Comparison of ENCODE assay signal across 14 mouse cellular contexts in the genomic region with DNA sequence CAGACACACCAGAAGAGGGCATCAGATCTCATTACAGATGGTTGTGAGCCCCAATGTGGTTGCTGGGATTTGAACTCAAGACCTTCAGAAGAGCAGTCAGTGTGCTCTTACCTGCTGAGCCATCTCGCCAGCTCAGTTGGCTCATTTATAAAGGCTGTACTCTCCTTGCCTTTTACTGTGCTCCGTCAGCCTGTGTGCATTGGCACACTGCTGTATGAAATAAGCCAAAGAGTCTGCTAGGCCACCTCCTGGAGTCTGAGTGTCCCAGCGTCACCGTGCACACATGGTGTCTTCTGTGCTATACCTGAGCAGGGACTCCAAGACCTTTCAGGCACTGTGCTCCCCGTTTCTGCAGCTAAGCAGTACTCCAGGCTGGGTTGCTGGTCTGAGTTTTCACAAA. TPM values are rescaled to one million over a fixed set of nuclear protein-coding genes. Genes with fewer than 3 reads are reported as not detected.
DNase-seq lines count a peak whose midpoint lies in the region; ATAC-seq and TF ChIP-seq lines count a peak whose summit lies in the region.
"Had no signal": no experiment of that assay in that cellular context is flagged by ENCODE, and none has a peak within 500 bp of the region (broad histone marks: within the 10 kb centered on the region; RNA-seq: fewer than 3 reads in every experiment).

No protein-coding gene starts in this region.

- ATAC-seq in forebrain, embryonic 11.5 days (replicated peaks; ENCODE audit: low FRiP score), result no peak
- ATAC-seq in forebrain, embryonic 16.5 days, result no peak
- ATAC-seq in forebrain, embryonic 14.5 days, result no peak; the same call in 1 of the 2 replicates
- no peak for ATAC-seq in midbrain, embryonic 12.5 days (ENCODE audit: low FRiP score, low read depth)
- ATAC-seq: liver, embryonic 12.5 days; lung, postnatal 0 days had no signal

- no peak overlapping the region for H3K27ac ChIP-seq in forebrain, embryonic 11.5 days (ENCODE audit: low read depth, low read length)
- H3K27ac ChIP-seq in forebrain, embryonic 16.5 days (ENCODE audit: low read length), result no peak overlapping the region; the same call in 1 of the 2 replicates
- 0 out of 2 replicates have a peak overlapping the region, but pooled peaks have one; percentile 11 for H3K27ac ChIP-seq in forebrain, embryonic 14.5 days (ENCODE audit: low read depth, low read length)
- H3K27ac ChIP-seq in midbrain, embryonic 12.5 days (replicated peaks), result peak overlapping the region; percentile 59
- no peak overlapping the region for H3K27ac ChIP-seq in left cerebral cortex, adult 2 months
- H3K27ac ChIP-seq: embryonic facial prominence, embryonic 10.5 days; liver, embryonic 12.5 days had no signal

- H3K4me3 ChIP-seq in forebrain, embryonic 11.5 days (ENCODE audit: low read depth, low read length), result no peak overlapping the region
- no peak overlapping the region for H3K4me3 ChIP-seq in forebrain, embryonic 16.5 days (replicated peaks; ENCODE audit: low read length)
- H3K4me3 ChIP-seq in forebrain, embryonic 14.5 days (ENCODE audit: low read depth, low read length), result no peak overlapping the region
- H3K4me3 ChIP-seq in midbrain, embryonic 12.5 days, result no peak overlapping the region
- no peak overlapping the region for H3K4me3 ChIP-seq in left cerebral cortex, adult 2 months
- H3K4me3 ChIP-seq: embryonic facial prominence, embryonic 10.5 days; heart, embryonic 13.5 days; liver, embryonic 12.5 days had no signal

- H3K9ac ChIP-seq in forebrain, embryonic 11.5 days (ENCODE audit: low read length), result no peak overlapping the region
- no peak overlapping the region for H3K9ac ChIP-seq in forebrain, embryonic 16.5 days (replicated peaks; ENCODE audit: low read depth, low read length)
- no peak overlapping the region for H3K9ac ChIP-seq in forebrain, embryonic 14.5 days (ENCODE audit: low read length)
- H3K9ac ChIP-seq in midbrain, embryonic 12.5 days (replicated peaks), result no peak overlapping the region
- H3K9ac ChIP-seq: heart, embryonic 13.5 days; liver, embryonic 12.5 days had no signal

- 83% methylated on average over 5 of the region's 5 CpGs for WGBS in forebrain, embryonic 11.5 days
- 69% methylated on average over 5 of the region's 5 CpGs for WGBS in forebrain, embryonic 16.5 days
- 69% methylated on average over 5 of the region's 5 CpGs for WGBS in forebrain, embryonic 14.5 days
- WGBS in midbrain, embryonic 12.5 days, result 76% methylated on average over 5 of the region's 5 CpGs

- no peak for TF ChIP-seq CTCF in left cerebral cortex, adult 2 months (IDR thresholded peaks at IDR 0.05)

- peak; percentile 35 for DNase-seq in forebrain, embryonic 11.5 days (ENCODE audit: low spot score)
- DNase-seq in brain, adult 2 months (ENCODE audit: low read depth, low spot score), result peak; percentile 91
- no peak for DNase-seq in forebrain, embryonic 14.5 days (ENCODE audit: low spot score)
- no peak for DNase-seq in left cerebral cortex, adult 2 months (ENCODE audit: extremely low spot score in 1 of 2, low spot score in 2 of 2)
- no peak for DNase-seq in spleen, postnatal 36 days (ENCODE audit: low spot score in 2 of 2)
- no peak for DNase-seq in embryo, embryonic 11 days
- DNase-seq: adrenal gland, adult 2 months; kidney, adult 9 months had no signal

- intact Hi-C loops in left cerebral cortex, adult 2 months (cut with DNase I), result no loop called here

- H3K4me2 ChIP-seq in forebrain, embryonic 11.5 days (ENCODE audit: low read depth, low read length, severe bottlenecking), result no peak overlapping the region
- H3K4me2 ChIP-seq in forebrain, embryonic 16.5 days (ENCODE audit: low read length), result no peak overlapping the region
- H3K4me2 ChIP-seq in forebrain, embryonic 14.5 days (ENCODE audit: low read length), result no peak overlapping the region
- H3K4me2 ChIP-seq in midbrain, embryonic 12.5 days (replicated peaks), result no peak overlapping the region
- H3K4me2 ChIP-seq: heart, embryonic 13.5 days; liver, embryonic 12.5 days had no signal

- no peaks in the 10 kb centered on the region for H3K9me3 ChIP-seq in forebrain, embryonic 11.5 days (ENCODE audit: control insufficient read depth, low read length)
- no peaks in the 10 kb centered on the region for H3K9me3 ChIP-seq in forebrain, embryonic 16.5 days (ENCODE audit: control insufficient read depth, low read length)
- no peaks in the 10 kb centered on the region for H3K9me3 ChIP-seq in forebrain, embryonic 14.5 days (replicated peaks; ENCODE audit: control insufficient read depth, low read length)
- H3K9me3 ChIP-seq in midbrain, embryonic 12.5 days, result no peaks in the 10 kb centered on the region
- H3K9me3 ChIP-seq: embryonic facial prominence, embryonic 10.5 days; heart, embryonic 13.5 days; liver, embryonic 12.5 days had no signal

- H3K27me3 ChIP-seq in forebrain, embryonic 11.5 days (ENCODE audit: control insufficient read depth, insufficient read depth, low read length), result no peaks in the 10 kb centered on the region
- H3K27me3 ChIP-seq in forebrain, embryonic 16.5 days (replicated peaks; ENCODE audit: control insufficient read depth, insufficient read depth, low read length), result no peaks in the 10 kb centered on the region
- H3K27me3 ChIP-seq in forebrain, embryonic 14.5 days (replicated peaks; ENCODE audit: control insufficient read depth, insufficient read depth, low read length), result no peaks in the 10 kb centered on the region
- no peaks in the 10 kb centered on the region for H3K27me3 ChIP-seq in midbrain, embryonic 12.5 days
- H3K27me3 ChIP-seq: heart, embryonic 13.5 days had no signal

- H3K36me3 ChIP-seq in forebrain, embryonic 11.5 days (ENCODE audit: control insufficient read depth, insufficient read depth, low read length), result no peaks in the 10 kb centered on the region
- no peaks in the 10 kb centered on the region for H3K36me3 ChIP-seq in forebrain, embryonic 16.5 days (ENCODE audit: control insufficient read depth, insufficient read depth)
- H3K36me3 ChIP-seq in forebrain, embryonic 14.5 days (ENCODE audit: control insufficient read depth, insufficient read depth, low read length), result no peaks in the 10 kb centered on the region
- H3K36me3 ChIP-seq in midbrain, embryonic 12.5 days, result no peaks in the 10 kb centered on the region
- H3K36me3 ChIP-seq: heart, embryonic 13.5 days; liver, embryonic 12.5 days had no signal

- peaks cover 8% of the 10 kb centered on the region; the same call in 1 of the 2 replicates for H3K4me1 ChIP-seq in forebrain, embryonic 11.5 days (replicated peaks; ENCODE audit: control insufficient read depth, insufficient read depth, low read length)
- peaks cover 36% of the 10 kb centered on the region for H3K4me1 ChIP-seq in forebrain, embryonic 16.5 days (replicated peaks; ENCODE audit: control insufficient read depth, insufficient read depth, low read length)
- peaks cover 27% of the 10 kb centered on the region for H3K4me1 ChIP-seq in forebrain, embryonic 14.5 days (ENCODE audit: control insufficient read depth, insufficient read depth, low read length)
- H3K4me1 ChIP-seq in midbrain, embryonic 12.5 days, result peaks cover 40% of the 10 kb centered on the region

RNA-seq across cellular contexts. Expression of gene Itsn1, which starts 40.8 kb away (rescaled TPM):
- 55.2 and 60.2 TPM in 2 replicates for polyA plus RNA-seq in forebrain, embryonic 11.5 days (2014; fragmentation: Nextera tagmentation; extraction: Ambion mirVana)
- 86.3 and 94.3 TPM in 2 replicates for polyA plus RNA-seq in forebrain, embryonic 16.5 days (2015; fragmentation: Nextera tagmentation; extraction: Ambion mirVana)
- polyA plus RNA-seq in forebrain, embryonic 14.5 days (2014; fragmentation: Nextera tagmentation; extraction: Ambion mirVana), result 54.2 and 63.7 TPM in 2 replicates
- polyA plus RNA-seq in midbrain, embryonic 12.5 days (2016; fragmentation: Nextera tagmentation; extraction: Ambion mirVana), result 75.4 and 75.7 TPM in 2 replicates
- 100 to 1,000 TPM; 133 to 156 TPM for total RNA-seq in left cerebral cortex, adult 2 months (2021)

RNA-seq across cellular contexts. Expression of gene Cryzl1, which starts 41.1 kb away (rescaled TPM):
- 73.6 and 83.6 TPM in 2 replicates for polyA plus RNA-seq in forebrain, embryonic 11.5 days (2014; fragmentation: Nextera tagmentation; extraction: Ambion mirVana)
- polyA plus RNA-seq in forebrain, embryonic 16.5 days (2015; fragmentation: Nextera tagmentation; extraction: Ambion mirVana), result 106 and 111 TPM in 2 replicates
- polyA plus RNA-seq in forebrain, embryonic 14.5 days (2014; fragmentation: Nextera tagmentation; extraction: Ambion mirVana), result 104 and 119 TPM in 2 replicates
- 81.7 and 85.1 TPM in 2 replicates for polyA plus RNA-seq in midbrain, embryonic 12.5 days (2016; fragmentation: Nextera tagmentation; extraction: Ambion mirVana)
- total RNA-seq in left cerebral cortex, adult 2 months (2021), result 100 to 1,000 TPM; 107 to 108 TPM

Comparison
In these comparisons a context has a peak if more than half of its experiments do, and no peak if none do; other contexts are left out.
1. DNase-seq: peak in forebrain, embryonic 11.5 days (single experiment) and brain, adult 2 months (single experiment); none in forebrain, embryonic 14.5 days (single experiment), left cerebral cortex, adult 2 months (0 of 2), spleen, postnatal 36 days (0 of 2) and embryo, embryonic 11 days (single experiment).
2. H3K27ac ChIP-seq: peak in forebrain, embryonic 14.5 days (single experiment) and midbrain, embryonic 12.5 days (single experiment); none in forebrain, embryonic 11.5 days (single experiment), forebrain, embryonic 16.5 days (single experiment) and left cerebral cortex, adult 2 months (single experiment).